Mouse (Mus musculus): Measurements from ENCODE around the gene Sf3b3. TPM values are rescaled to one million over a fixed set of nuclear protein-coding genes. Genes with fewer than 3 reads are reported as not detected.

Sf3b3 gene
- total RNA-seq, 2 experiments from 2014 or later, result 61.5 to 61.7 TPM

- intact Hi-C loops (cut with DNase I), result no loop called here
- DNase-seq (ENCODE audit: low spot score in 2 of 2), result no peak
Measured at GRCm38 (mm10) chr8:110851186-110851585, 4.6 kb upstream of the Sf3b3 start.

- intact Hi-C loops (cut with DNase I), result loop anchor here (10.0 kb wide), 1 partner anchor 203 kb away; no protein-coding TSS in a partner anchor
- no peak for DNase-seq (ENCODE audit: low spot score in 2 of 2)
Measured at GRCm38 (mm10) chr8:110847645-110848495, 1.3 kb upstream of the Sf3b3 start.

- intact Hi-C loops (cut with DNase I), result loop anchor here (10.0 kb wide), 1 partner anchor 202 kb away; no protein-coding TSS in a partner anchor
- no peak for DNase-seq (ENCODE audit: low spot score in 2 of 2)
Measured at GRCm38 (mm10) chr8:110847171-110847549, 573 bp upstream of the Sf3b3 start.

- intact Hi-C loops (cut with DNase I), result loop anchor here (1.0 to 10.0 kb wide), 2 partner anchors 151 to 201 kb away; partner anchors contain the start of gene Ddx19a
- no peak for DNase-seq (ENCODE audit: low spot score in 2 of 2)
Measured at GRCm38 (mm10) chr8:110845821-110846404, 674 bp downstream of the Sf3b3 start.

GRCm38 (mm10) chr8:110844941-110845340, 1.6 kb downstream of the Sf3b3 start:
- intact Hi-C loops (cut with DNase I), result loop anchor here (10.0 kb wide), 1 partner anchor 200 kb away; no protein-coding TSS in a partner anchor
- DNase-seq (ENCODE audit: low spot score in 2 of 2), result no peak

DNA sequence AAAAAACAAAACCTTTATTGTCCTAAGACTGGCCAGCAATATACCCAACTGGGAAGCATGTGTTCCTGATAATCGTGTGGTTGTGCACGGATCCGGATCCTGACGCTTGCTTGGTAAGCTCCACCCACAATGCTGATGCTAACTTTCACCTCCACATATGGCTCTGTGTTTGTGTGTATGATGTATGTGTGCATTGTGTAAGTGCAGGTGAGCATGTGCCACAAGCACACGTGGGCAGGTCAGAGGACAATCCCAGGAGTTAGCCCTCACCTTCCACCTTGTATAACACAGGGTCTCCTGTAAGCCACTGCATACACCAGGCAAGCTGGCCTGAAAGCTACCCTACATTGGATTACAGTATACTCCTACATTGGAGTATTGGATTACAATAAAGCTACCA, 3.4 kb downstream of the Sf3b3 start:
- DNase-seq (ENCODE audit: low spot score in 2 of 2), result no peak
- intact Hi-C loops (cut with DNase I), result loop anchor here (10.0 kb wide), 1 partner anchor 198 kb away; no protein-coding TSS in a partner anchor

DNA sequence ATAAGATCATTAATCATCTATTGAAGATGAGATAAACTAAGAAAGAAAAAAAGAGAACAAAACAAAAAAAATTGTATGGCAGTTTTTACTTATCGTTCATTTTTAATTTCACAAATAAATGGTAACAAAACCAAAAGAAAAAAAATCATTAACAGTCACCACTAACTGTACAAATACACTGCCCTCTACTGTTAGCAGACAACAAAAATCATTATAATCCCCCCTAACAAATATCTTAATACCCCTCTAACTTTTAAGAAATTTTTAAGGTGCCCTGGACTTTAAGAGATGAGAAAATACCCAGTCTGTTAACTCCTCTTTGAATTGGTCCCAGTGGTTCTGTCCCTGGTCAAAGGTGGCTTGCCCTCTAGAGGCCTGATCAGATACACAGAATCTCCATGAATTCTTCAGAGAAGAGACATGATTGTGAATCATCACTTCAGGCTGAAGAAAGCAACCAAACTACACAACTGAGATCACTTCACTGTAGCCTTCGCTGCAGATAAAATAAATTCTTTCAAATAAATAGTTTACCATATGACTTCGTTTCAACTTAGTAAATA, 4.5 kb downstream of the Sf3b3 start:
- intact Hi-C loops (cut with DNase I), result loop anchor here (10.0 kb wide), 1 partner anchor 197 kb away; no protein-coding TSS in a partner anchor
- DNase-seq (ENCODE audit: low spot score in 2 of 2), result no peak

DNA sequence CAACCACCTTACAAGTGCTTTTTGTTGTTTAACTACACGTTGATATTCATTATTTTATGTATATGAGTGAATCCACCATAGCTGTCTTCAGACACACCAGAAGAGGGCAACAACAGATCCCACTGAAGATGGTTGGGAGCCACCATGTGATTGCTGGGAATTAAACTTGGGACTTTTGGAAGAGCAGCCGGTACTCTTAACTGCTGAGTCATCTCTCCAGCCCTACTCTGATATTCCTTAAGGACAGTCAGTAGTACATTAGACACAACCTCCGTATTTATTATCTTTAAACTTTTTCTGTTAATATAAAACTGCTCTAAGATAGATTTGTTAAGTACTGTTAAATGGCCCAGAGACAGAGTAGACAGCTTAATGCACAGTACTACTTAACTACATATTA, 14.6 kb downstream of the Sf3b3 start:
- intact Hi-C loops (cut with DNase I), result no loop called here
- no peak for DNase-seq (ENCODE audit: low spot score in 2 of 2)

DNA sequence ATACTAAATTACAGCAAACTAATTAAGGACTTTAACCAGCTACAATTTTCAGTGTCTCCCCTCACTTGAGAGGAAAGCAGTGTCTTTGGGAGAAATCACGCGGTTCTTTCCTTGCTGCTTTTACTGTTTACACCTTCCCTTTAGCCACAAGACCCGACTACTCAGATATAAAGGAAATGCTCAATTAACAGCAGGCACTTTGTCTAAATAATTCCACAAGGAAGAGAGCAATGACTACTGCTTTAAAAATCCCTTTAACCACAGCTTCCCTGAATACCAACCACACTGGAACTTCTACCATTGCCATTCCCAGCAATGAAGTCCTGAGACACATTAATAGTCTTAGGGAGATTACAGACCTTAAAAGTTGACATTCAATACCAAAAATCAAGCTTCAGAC, 18.1 kb downstream of the Sf3b3 start:
- DNase-seq (ENCODE audit: low spot score in 2 of 2), result no peak
- intact Hi-C loops (cut with DNase I), result no loop called here

- DNase-seq (ENCODE audit: low spot score in 2 of 2), result peak in 1 of 2 experiments; percentile 26
- intact Hi-C loops (cut with DNase I), result no loop called here
Measured at GRCm38 (mm10) chr8:110824861-110825260, 21.7 kb downstream of the Sf3b3 start.

- intact Hi-C loops (cut with DNase I), result no loop called here
- no peak for DNase-seq (ENCODE audit: low spot score in 2 of 2)
Measured at GRCm38 (mm10) chr8:110821960-110822359, 24.6 kb downstream of the Sf3b3 start.

DNA sequence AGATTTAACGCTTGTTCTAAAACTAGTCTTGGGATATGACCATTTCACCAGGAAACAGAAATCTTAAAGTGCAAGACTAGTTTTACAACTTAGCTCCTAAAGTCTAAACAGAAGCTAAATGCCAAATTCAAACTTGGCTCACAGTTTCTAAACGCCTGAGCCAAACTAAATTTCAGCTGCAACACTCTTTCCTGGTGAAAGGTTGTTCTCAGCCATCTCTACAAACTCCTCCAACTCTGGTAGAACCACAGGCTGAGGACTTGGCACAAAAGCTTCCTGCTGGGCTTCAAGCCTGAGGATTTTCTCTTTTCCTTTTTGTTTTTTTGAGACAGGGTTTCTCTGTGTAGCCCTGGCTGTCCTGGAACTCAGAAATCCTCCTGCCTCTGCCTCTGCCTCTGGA, 26.3 kb downstream of the Sf3b3 start:
- DNase-seq (ENCODE audit: low spot score in 2 of 2), result no peak
- intact Hi-C loops (cut with DNase I), result no loop called here

GRCm38 (mm10) chr8:110818593-110818992, 28.0 kb downstream of the Sf3b3 start:
- DNase-seq (ENCODE audit: low spot score in 2 of 2), result no peak
- intact Hi-C loops (cut with DNase I), result no loop called here

- intact Hi-C loops (cut with DNase I), result loop anchor here (2.0 kb wide), 1 partner anchor 66 kb away; no protein-coding TSS in a partner anchor
- no peak for DNase-seq (ENCODE audit: low spot score in 2 of 2)
Measured at GRCm38 (mm10) chr8:110816990-110817389, 29.6 kb downstream of the Sf3b3 start.

- intact Hi-C loops (cut with DNase I), result no loop called here
- no peak for DNase-seq (ENCODE audit: low spot score in 2 of 2)
Measured at GRCm38 (mm10) chr8:110815308-110815707, 31.3 kb downstream of the Sf3b3 start.

- intact Hi-C loops (cut with DNase I), result no loop called here
- DNase-seq (ENCODE audit: low spot score in 2 of 2), result no peak
Measured at GRCm38 (mm10) chr8:110813081-110813812, 33.3 kb downstream of the Sf3b3 start.

- DNase-seq (ENCODE audit: low spot score in 2 of 2), result no peak
- intact Hi-C loops (cut with DNase I), result no loop called here
Measured at GRCm38 (mm10) chr8:110812349-110813080, 34.1 kb downstream of the Sf3b3 start.

DNA sequence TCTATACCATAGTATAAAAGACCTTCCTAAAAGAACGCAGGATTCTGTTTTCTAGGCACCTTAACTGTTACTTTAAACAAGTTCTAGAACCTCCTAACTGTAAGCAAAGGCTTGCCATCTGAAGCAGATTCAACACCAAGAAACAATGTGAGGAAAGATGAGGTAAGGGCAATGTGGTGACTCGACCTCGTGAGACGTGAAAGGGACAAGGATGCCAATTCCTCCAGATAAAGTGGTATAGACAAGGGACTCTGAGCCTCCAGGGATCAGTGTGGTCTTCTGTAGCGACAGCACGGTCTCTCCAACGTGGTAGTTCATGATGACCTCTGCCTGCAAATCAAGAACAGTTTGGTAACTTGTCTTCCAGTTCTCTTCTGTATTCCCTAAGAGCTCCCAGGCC, 34.8 kb downstream of the Sf3b3 start:
- no peak for DNase-seq (ENCODE audit: low spot score in 2 of 2)
- intact Hi-C loops (cut with DNase I), result no loop called here

DNA sequence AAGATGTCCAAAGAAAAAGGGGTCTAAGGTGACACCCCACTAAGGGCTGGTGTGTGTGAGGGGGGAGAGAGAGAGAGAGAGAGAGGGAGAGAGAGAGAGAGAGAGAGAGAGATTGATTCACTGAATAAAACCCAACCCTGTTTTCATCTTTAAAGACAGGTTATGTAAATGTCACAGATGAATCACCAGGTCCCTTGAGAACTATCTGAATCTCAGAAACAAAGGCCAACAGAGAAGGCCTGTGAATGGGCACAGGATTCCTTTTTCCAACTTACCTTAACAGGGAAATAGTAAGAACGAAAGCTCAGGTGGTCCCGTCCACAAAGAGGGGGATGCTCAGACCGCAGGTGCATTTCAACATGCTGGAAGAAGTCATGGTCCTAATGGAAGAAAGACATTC, 35.5 kb downstream of the Sf3b3 start:
- no peak for DNase-seq (ENCODE audit: low spot score in 2 of 2)
- intact Hi-C loops (cut with DNase I), result no loop called here
